Mouse (Mus musculus) small intestine, adult 2 months (tissue): Measurements from ENCODE around the gene Camta1.

Source experiments
- CTCF ChIP-seq: fragments of 200-500 bp; IDR thresholded peaks from 2 replicates; pipeline ENCODE4 v1.5.1; 2012; ENCODE audit warnings: low read depth, mild to moderate bottlenecking, control low read depth, inconsistent platforms, low read length, moderate library complexity, mixed read lengths; ENCODE audit not compliant: insufficient replicate concordance, insufficient read length; ENCODE audit errors: extremely low read depth
- POLR2A ChIP-seq: fragments of 200-500 bp; IDR thresholded peaks from 2 replicates; pipeline ENCODE4 v1.6.1; 2012; ENCODE audit warnings: low read depth, mild to moderate bottlenecking, control low read depth, inconsistent platforms, low read length, moderate library complexity

GRCm38 (mm10) chr4:151295515-151296203, 566.0 kb downstream of the Camta1 start:
- TF ChIP-seq CTCF (no peak), POLR2A (no peak)
